Mouse (Mus musculus): ENCODE data around the gene Ccdc122. TPM values are rescaled to one million over a fixed set of nuclear protein-coding genes. Genes with fewer than 3 reads are reported as not detected.

Ccdc122 gene
- polyA plus RNA-seq, 1 experiment from 2014 or later = 3.5 TPM

Other genes with a start within 250 kb of the Ccdc122 start
- gene Lacc1, start 132 bp downstream of the Ccdc122 start, polyA plus RNA-seq (2015; fragmentation: Nextera tagmentation; extraction: Ambion mirVana) = 10.0 and 10.1 TPM in 2 replicates
- gene Enox1, start 120.0 kb downstream of the Ccdc122 start, polyA plus RNA-seq (2015; fragmentation: Nextera tagmentation; extraction: Ambion mirVana) = 19.6 and 19.8 TPM in 2 replicates

Data from embryonic facial prominence, embryonic 13.5 days (tissue).